Mouse (Mus musculus): ENCODE results near the gene Rbm4. TPM values are rescaled to one million over a fixed set of nuclear protein-coding genes. Genes with fewer than 3 reads are reported as not detected.

Rbm4 gene
- total RNA-seq, 2 experiments from 2014 or later: 50.6 to 60.8 TPM

DNA sequence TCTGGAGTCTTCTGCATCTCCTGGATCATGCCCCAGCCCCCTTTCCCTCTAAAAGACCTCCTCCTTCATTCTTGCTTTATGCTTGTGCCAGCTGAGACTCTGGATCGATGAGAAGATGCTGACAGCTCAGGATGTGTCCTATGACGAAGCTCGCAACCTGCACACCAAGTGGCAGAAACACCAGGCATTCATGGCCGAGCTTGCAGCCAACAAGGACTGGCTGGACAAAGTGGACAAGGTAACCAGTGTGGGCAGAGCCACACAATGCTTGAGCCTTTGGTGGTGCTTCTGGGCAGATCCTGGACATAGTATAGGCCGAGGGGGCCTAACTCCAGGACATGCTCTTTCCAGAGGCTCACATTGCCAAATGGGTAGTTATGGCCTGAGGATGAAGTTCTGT is 53.9 kb downstream of the Rbm4 start:
- DNase-seq: no peak

DNA sequence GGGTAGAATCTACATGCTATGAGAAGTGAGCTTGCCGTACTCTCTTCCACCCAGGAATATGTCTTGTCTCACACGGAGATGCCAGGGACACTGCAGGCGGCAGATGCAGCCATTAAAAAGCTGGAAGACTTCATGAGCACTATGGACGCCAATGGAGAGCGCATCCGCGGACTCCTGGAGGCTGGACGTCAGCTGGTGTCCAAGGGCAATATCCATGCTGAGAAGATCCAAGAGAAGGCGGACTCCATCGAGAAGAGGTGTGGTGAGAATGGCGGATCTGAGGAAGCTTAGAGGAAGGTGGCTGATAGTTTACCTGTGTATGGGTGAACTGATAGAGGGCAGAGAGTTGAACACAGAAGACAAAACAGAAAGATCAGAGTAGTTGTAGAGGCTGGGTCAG is 54.6 kb downstream of the Rbm4 start:
- DNase-seq: no peak

GRCm38 (mm10) chr19:4737866-4738265 is 55.8 kb downstream of the Rbm4 start:
- no peak for DNase-seq

Other genes with a start within 250 kb of the Rbm4 start
- 10 to 100 TPM in 1 of 2 experiments, 1 to 10 TPM in 1; 7.3 to 10.2 TPM for gene Lrfn4, start 178.2 kb downstream of the Rbm4 start, total RNA-seq (2021)
- gene Rce1, start 168.3 kb downstream of the Rbm4 start, total RNA-seq (2021): 10 to 100 TPM; 23.7 to 30.9 TPM
- under 1 TPM in 1 of 2 experiments, not detected in 1; 0.97 TPM for gene Gm960, start 95.2 kb downstream of the Rbm4 start, total RNA-seq (2021)
- 1 to 10 TPM; 4.7 to 7.3 TPM for gene Sptbn2, start 82.7 kb downstream of the Rbm4 start, total RNA-seq (2021)
- gene Rbm4b, start 37.4 kb downstream of the Rbm4 start, total RNA-seq (2021): 10 to 100 TPM; 11.2 to 13.1 TPM
- gene Gm21992, start 17.7 kb upstream of the Rbm4 start, total RNA-seq (2021): 10 to 100 TPM; 18.7 to 19.9 TPM
- 10 to 100 TPM; 47.0 to 50.2 TPM for gene Rbm14, start 17.7 kb upstream of the Rbm4 start, total RNA-seq (2021)
- gene Ccs, start 45.4 kb upstream of the Rbm4 start, total RNA-seq (2021): 100 to 1,000 TPM; 109 to 114 TPM
- gene Ccdc87, start 45.5 kb upstream of the Rbm4 start, total RNA-seq (2021): under 1 TPM in 1 of 2 experiments, not detected in 1; 0.12 TPM
- gene Ctsf, start 61.2 kb upstream of the Rbm4 start, total RNA-seq (2021): 100 to 1,000 TPM; 205 to 216 TPM
- 10 to 100 TPM; 70.8 to 96.2 TPM for gene Actn3, start 84.0 kb upstream of the Rbm4 start, total RNA-seq (2021)
- gene Zdhhc24, start 84.8 kb upstream of the Rbm4 start, total RNA-seq (2021): 10 to 100 TPM; 12.5 to 13.9 TPM
- 10 to 100 TPM in 1 of 2 experiments, 1 to 10 TPM in 1; 7.4 to 10.3 TPM for gene Bbs1, start 112.7 kb upstream of the Rbm4 start, total RNA-seq (2021)
- gene Dpp3, start 134.4 kb upstream of the Rbm4 start, total RNA-seq (2021): 10 to 100 TPM; 74.1 to 83.4 TPM
- gene Peli3, start 149.2 kb upstream of the Rbm4 start, total RNA-seq (2021): 1 to 10 TPM; 2.8 to 3.9 TPM
- gene Mrpl11, start 168.2 kb upstream of the Rbm4 start, total RNA-seq (2021): 10 to 100 TPM; 72.0 to 75.1 TPM
- gene Npas4, start 196.4 kb upstream of the Rbm4 start, total RNA-seq (2021): under 1 TPM; 0.15 to 0.24 TPM
- gene Slc29a2, start 230.0 kb upstream of the Rbm4 start, total RNA-seq (2021): 1 to 10 TPM; 3.2 to 5.1 TPM
- 10 to 100 TPM; 28.7 to 35.7 TPM for gene B4gat1, start 244.9 kb upstream of the Rbm4 start, total RNA-seq (2021)
- 1 to 10 TPM; 1.8 to 2.8 TPM for gene AC124502.3, start 245.0 kb upstream of the Rbm4 start, total RNA-seq (2021)
- gene Brms1, start 247.5 kb upstream of the Rbm4 start, total RNA-seq (2021): 10 to 100 TPM; 22.1 to 25.4 TPM